Mouse (Mus musculus) stomach, postnatal 0 days (tissue): ENCODE measurements around the gene Map2k2.

Experiments used
- CTCF ChIP-seq: IDR thresholded peaks from 2 replicates; pipeline ENCODE4 v1.5.1; 2016; ENCODE audit warnings: antibody characterized with exemption, low read depth, mild to moderate bottlenecking, moderate library complexity
- EP300 ChIP-seq: optimal IDR thresholded peaks from 2 replicates; pipeline ENCODE3; 2016; ENCODE audit warnings: antibody characterized with exemption

GRCm38 (mm10) chr10:81112946-81113345, 7.2 kb downstream of the Map2k2 start:
- TF ChIP-seq CTCF = no peak
- no peak for TF ChIP-seq EP300
